Mouse (Mus musculus) kidney, adult 2 months (tissue): Measurements from ENCODE around the gene Dnhd1. TPM values are rescaled to one million over a fixed set of nuclear protein-coding genes. Genes with fewer than 3 reads are reported as not detected.

Experiments used
- DNase-seq: peaks from one replicate; pipeline ENCODE4 v3.0.0; 2021
- H3K27ac ChIP-seq: fragments of 200-500 bp; 2 replicates; pipeline ENCODE4 v1.5.1; 2012; ENCODE audit warnings: low read depth, low read length, control low read depth, inconsistent platforms; ENCODE audit not compliant: insufficient read depth
- H3K27me3 ChIP-seq: fragments of 200-500 bp; replicated peaks from 2 replicates; pipeline ENCODE4 v1.6.1; 2012; ENCODE audit warnings: mild to moderate bottlenecking, moderate library complexity, low read length, inconsistent platforms; ENCODE audit not compliant: control insufficient read depth, insufficient read depth
- H3K36me3 ChIP-seq: fragments of 200-500 bp; 2 replicates; pipeline ENCODE4 v1.6.1; 2012; ENCODE audit warnings: mild to moderate bottlenecking, moderate library complexity, low read length, inconsistent platforms; ENCODE audit not compliant: control insufficient read depth, insufficient read depth
- H3K4me1 ChIP-seq: fragments of 200-500 bp; 2 replicates; pipeline ENCODE4 v1.6.1; 2011; ENCODE audit warnings: low read length; ENCODE audit not compliant: control insufficient read depth, insufficient read depth
- H3K4me3 ChIP-seq: fragments of 200-500 bp; 2 replicates; pipeline ENCODE4 v1.5.1; 2011; ENCODE audit warnings: mild to moderate bottlenecking, low read depth, low read length, control low read depth; ENCODE audit not compliant: insufficient read depth
- CTCF ChIP-seq: fragments of 200-500 bp; conservative IDR thresholded peaks from 2 replicates; pipeline ENCODE4 v1.5.1; 2011; ENCODE audit warnings: low read depth, mild to moderate bottlenecking, control low read depth, low read length, moderate library complexity, mixed read lengths; ENCODE audit not compliant: insufficient read depth, insufficient read length
- POLR2A ChIP-seq: fragments of 200-500 bp; IDR thresholded peaks from one replicate; pipeline ENCODE4 v1.6.1; 2011; ENCODE audit warnings: low read depth, low read length, control low read depth
- WGBS: fragments of 180-500 bp; shearing (Covaris S2); methylation state at CpG from one replicate; pipeline ENCODE4 v1.1.7; 2018; 5-methylcytosine and 5-hydroxymethylcytosine counted together
- polyA plus RNA-seq: library from polyadenylated mRNA; depleted of rRNA; stranded (reverse); fragments of >200 nt; gene quantifications from 2 replicates; pipeline ENCODE4 v1.2.3, GENCODE M21; 2012

Gene Dnhd1
- polyA plus RNA-seq, 1 experiment: 2.8 TPM

DNA sequence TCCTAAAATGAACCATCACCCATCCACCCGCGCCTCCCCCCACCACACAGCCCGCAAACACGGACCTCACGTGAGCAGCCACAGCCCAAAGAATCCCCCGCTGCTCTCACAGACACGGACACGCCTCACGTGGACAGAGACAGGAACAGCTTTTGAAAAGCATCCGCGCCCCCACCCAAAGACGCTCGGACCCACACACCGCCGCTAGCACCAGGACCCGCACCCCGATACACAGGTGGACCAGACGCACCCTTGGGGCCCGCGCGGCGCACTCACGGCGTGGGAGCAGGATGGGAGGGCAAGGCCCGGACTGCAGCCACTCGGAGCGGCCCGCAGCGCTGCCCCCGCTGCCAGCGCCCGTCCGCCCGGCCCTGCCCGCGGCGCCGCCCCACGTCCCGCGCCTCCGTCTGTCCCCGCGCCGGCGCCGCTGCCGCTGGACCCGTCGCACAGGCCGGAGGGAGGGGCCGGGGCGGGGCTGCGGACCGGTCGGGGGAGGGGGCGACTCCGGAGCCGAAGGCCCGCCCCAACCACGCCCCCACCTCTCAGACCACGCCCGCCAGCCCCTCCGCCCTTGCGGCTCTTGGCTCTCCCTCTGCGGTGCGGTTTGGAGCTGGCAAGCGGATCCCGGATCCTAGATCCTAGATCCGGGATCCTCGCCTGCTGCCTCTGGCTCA lies 17.4 kb upstream of the Dnhd1 start, which contains the start of gene Trim3:
TSS of gene Trim3 (minus strand) at position 445 of the 674 bp plus-strand sequence.
- peak; percentile 95 for DNase-seq
- under 1% methylated on average over 61 of the region's 71 CpGs for WGBS

DNA sequence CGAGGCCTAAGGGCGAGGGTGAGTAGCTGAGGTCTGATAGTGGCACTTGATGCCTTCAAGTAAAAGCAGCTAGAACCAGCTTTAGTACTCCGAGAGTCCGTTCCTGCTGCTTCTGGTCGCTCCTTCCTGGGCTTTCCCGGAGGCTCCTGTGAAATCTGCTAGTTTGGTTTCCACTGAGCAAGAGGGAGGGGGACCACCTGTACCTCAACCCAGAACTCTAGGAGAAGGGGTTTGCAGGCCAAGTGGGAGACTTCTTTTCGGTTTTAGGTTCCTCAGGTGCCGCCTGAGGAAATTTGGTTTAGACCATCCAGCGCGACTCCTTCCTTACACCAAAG lies 16.9 kb upstream of the Dnhd1 start:
- no peak for DNase-seq
- Histone ChIP-seq H3K27me3 (no peaks in the 10 kb centered on the region), H3K27ac (peak overlapping the region; percentile 28), H3K4me3 (peak overlapping the region; percentile 56), H3K4me1 (peaks cover 11% of the 10 kb centered on the region), H3K36me3 (no peaks in the 10 kb centered on the region)
- TF ChIP-seq CTCF (no peak), POLR2A (no peak)
- 5% methylated on average over 10 of the region's 10 CpGs for WGBS

More for the DNA sequence above, 17.4 kb upstream of the Dnhd1 start, which contains the start of gene Trim3:
- Histone ChIP-seq H3K27me3 (no peaks in the 10 kb centered on the region), H3K36me3 (no peaks in the 10 kb centered on the region), H3K27ac (peak within 1 kb of the TSS; percentile 67), H3K4me3 (peak within 1 kb of the TSS; percentile 91), H3K4me1 (peaks cover 14% of the 10 kb centered on the region)
- TF ChIP-seq POLR2A (no peak), CTCF (no peak)

GRCm38 (mm10) chr7:105634272-105634920 lies 16.2 kb upstream of the Dnhd1 start:
- Histone ChIP-seq H3K36me3 (no peaks in the 10 kb centered on the region), H3K27ac (no peak overlapping the region), H3K4me3 (no peak overlapping the region), H3K4me1 (peaks cover 6% of the 10 kb centered on the region; the same call in 1 of the 2 replicates), H3K27me3 (no peaks in the 10 kb centered on the region)
- WGBS: 66% methylated on average over 9 of the region's 9 CpGs
- no peak for TF ChIP-seq POLR2A
- DNase-seq: no peak

DNA sequence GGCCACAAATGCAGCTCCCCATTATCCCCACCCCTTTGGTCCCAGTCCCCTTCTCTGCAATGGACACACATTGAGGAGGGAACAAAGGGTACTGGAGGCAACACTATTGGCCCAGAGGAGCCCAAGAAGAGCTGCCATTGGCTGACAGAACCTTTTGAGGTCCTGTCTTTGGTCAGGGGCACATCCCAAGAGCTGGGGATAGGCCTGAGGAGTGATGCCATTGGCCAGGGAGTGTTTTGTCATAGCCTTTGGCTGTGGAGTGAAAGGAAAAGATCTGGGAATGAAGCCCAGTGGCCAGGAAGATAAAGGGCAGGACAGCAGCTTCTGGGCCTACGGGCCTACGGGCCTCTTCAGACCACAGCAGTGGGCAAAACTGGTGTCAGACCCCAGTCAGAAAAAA lies 14.9 kb upstream of the Dnhd1 start:
- Histone ChIP-seq H3K4me3 (no peak overlapping the region), H3K4me1 (peaks cover 6% of the 10 kb centered on the region; the same call in 1 of the 2 replicates), H3K27me3 (no peaks in the 10 kb centered on the region), H3K36me3 (no peaks in the 10 kb centered on the region), H3K27ac (no peak overlapping the region)
- 95% methylated on average over 2 of the region's 2 CpGs for WGBS
- no peak for DNase-seq
- TF ChIP-seq POLR2A (no peak), CTCF (no peak)

DNA sequence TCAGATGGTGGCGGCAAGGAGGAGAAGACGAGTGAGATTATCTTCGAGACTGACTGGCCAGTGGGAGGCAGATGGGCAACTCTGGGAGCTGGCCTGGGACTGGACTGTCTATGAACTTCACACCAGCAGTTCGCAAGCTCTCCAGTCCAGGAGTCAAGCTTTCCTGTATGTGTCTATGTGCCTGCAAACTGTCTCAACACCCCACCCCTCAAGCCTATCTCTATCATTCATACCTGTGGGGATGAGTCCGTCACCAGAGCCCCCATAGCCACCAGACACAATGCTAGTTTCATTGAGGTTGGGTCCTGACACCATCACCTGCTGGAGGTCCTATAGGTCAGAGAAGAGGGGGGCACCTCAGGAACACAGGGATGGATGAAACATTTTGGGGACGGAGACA lies 11.9 kb upstream of the Dnhd1 start:
- TF ChIP-seq POLR2A: no peak
- TF ChIP-seq CTCF: no peak

DNA sequence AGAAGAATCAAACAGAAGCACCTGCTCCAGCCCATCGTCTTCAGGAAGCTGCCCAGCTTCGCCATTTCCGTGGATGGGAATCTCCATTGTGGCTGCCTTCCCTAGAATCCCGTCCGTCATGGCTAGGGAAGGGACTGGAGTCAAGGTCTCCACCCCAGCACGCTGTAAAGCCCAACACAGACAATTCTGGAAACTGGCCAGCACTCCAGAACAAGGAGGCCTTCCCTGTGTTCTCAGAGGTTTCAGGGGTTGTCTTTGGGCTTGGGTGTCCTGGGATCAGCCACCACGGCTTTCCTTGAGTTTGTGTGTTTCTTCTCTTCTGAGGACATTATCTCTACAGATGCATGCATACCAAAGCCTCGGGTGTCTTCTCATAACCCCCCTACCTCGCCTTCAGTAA lies 11.3 kb upstream of the Dnhd1 start:
- Histone ChIP-seq H3K36me3 (no peaks in the 10 kb centered on the region), H3K27ac (no peak overlapping the region), H3K27me3 (no peaks in the 10 kb centered on the region), H3K4me1 (no peaks in the 10 kb centered on the region; the same call in 1 of the 2 replicates), H3K4me3 (peak overlapping the region; percentile 82; the same call in 1 of the 2 replicates)
- 41% methylated on average over 9 of the region's 9 CpGs for WGBS
- no peak for TF ChIP-seq CTCF
- TF ChIP-seq POLR2A: no peak
- no peak for DNase-seq

More for the DNA sequence above, 11.9 kb upstream of the Dnhd1 start:
- no peak for DNase-seq
- 94% methylated on average over 6 of the region's 6 CpGs for WGBS
- Histone ChIP-seq H3K4me3 (no peak overlapping the region), H3K4me1 (no peaks in the 10 kb centered on the region; the same call in 1 of the 2 replicates), H3K27ac (no peak overlapping the region), H3K27me3 (no peaks in the 10 kb centered on the region), H3K36me3 (no peaks in the 10 kb centered on the region)

DNA sequence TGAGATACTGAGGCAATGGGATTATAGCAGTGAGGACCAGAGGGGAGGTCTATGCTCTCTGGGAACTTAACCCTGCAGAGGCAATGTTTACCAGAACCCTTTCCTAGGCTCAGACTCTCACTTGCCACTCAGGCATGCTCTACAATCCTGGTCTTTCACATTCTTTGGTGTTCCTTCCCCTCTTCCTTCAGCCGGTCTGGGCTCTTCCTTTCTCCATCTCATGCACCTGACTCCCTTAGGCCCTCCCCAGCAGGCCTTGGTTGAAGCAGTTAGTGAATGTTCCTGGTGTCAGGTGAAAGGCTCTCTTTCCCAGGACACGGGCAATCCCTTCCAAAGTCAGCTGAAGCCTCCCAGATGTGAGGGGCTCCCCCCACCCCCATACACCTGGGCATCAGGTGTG lies 10.9 kb upstream of the Dnhd1 start, which contains the start of gene Timm10b:
TSS of gene Timm10b (plus strand) at position 301 of the 400 bp plus-strand sequence.
- no peak for TF ChIP-seq POLR2A
- TF ChIP-seq CTCF: no peak
- H3K36me3 ChIP-seq: no peaks in the 10 kb centered on the region
- H3K4me3 ChIP-seq: peak within 1 kb of the TSS; percentile 94
- no peaks in the 10 kb centered on the region for H3K27me3 ChIP-seq
- 0% methylated on average over 2 of the region's 2 CpGs for WGBS
- no peaks in the 10 kb centered on the region; the same call in 1 of the 2 replicates for H3K4me1 ChIP-seq
- DNase-seq: no peak
- peak within 1 kb of the TSS; percentile 87 for H3K27ac ChIP-seq
